In genomic region chr5:71341512-71341911, GRCm38 (mm10) we compare ENCODE assay signal across 28 mouse cellular contexts.
DNase-seq lines count a peak whose midpoint lies in the region; ATAC-seq and TF ChIP-seq lines count a peak whose summit lies in the region.
"Had no signal": no experiment of that assay in that cellular context is flagged by ENCODE, and none has a peak within 500 bp of the region (broad histone marks: within the 10 kb centered on the region; RNA-seq: fewer than 3 reads in every experiment).

No protein-coding gene starts in this region.

- no peak for TF ChIP-seq CTCF in forebrain, postnatal 0 days (IDR thresholded peaks at IDR 0.05; ENCODE audit: low read depth)

- H3K9ac ChIP-seq in hindbrain, embryonic 13.5 days = no peak overlapping the region
- H3K9ac ChIP-seq in midbrain, embryonic 15.5 days = no peak overlapping the region
- no peak overlapping the region for H3K9ac ChIP-seq in midbrain, embryonic 13.5 days (replicated peaks)
- no peak overlapping the region for H3K9ac ChIP-seq in forebrain, postnatal 0 days
- H3K9ac ChIP-seq: heart, embryonic 13.5 days; intestine, embryonic 15.5 days; liver, embryonic 12.5 days; liver, postnatal 0 days; stomach, embryonic 15.5 days had no signal

- 71% methylated on average over 3 of the region's 3 CpGs for WGBS in hindbrain, embryonic 13.5 days
- 89% methylated on average over 3 of the region's 3 CpGs for WGBS in hindbrain, embryonic 10.5 days
- WGBS in midbrain, embryonic 15.5 days = 52% methylated on average over 3 of the region's 3 CpGs
- WGBS in midbrain, embryonic 13.5 days = 70% methylated on average over 3 of the region's 3 CpGs
- WGBS in forebrain, postnatal 0 days = 62% methylated on average over 3 of the region's 3 CpGs
- WGBS in heart, embryonic 10.5 days = 81% methylated on average over 3 of the region's 3 CpGs

- ATAC-seq in hindbrain, embryonic 13.5 days (ENCODE audit: low FRiP score) = peak; percentile 57
- peak; percentile 77 for ATAC-seq in midbrain, embryonic 15.5 days (replicated peaks)
- ATAC-seq in midbrain, embryonic 13.5 days = no peak
- peak; percentile 73; the same call in 1 of the 2 replicates for ATAC-seq in forebrain, postnatal 0 days
- ATAC-seq: CD4-positive, CD25-positive, alpha-beta regulatory T cell, adult 4 months; intestine, embryonic 15.5 days; liver, embryonic 12.5 days; liver, postnatal 0 days had no signal

- no peak for DNase-seq in hindbrain, embryonic 10.5 days (ENCODE audit: low spot score)
- peak; percentile 37 for DNase-seq in forebrain, postnatal 0 days
- no peak for DNase-seq in lung, postnatal 14 days
- no peak for DNase-seq in heart, embryonic 10.5 days (ENCODE audit: low spot score)
- DNase-seq: adrenal gland, postnatal 25 days; cerebellum, adult 2 months; cerebellum, postnatal 14 days; gastrocnemius, postnatal 25 days; heart, adult 11 months; heart, postnatal 10 days; kidney, adult 2 months; kidney, postnatal 36 days; left cerebral cortex, postnatal 4 days; liver, postnatal 0 days; lung, postnatal 4 days; right cerebral cortex, postnatal 14 days; thymus, postnatal 14 days had no signal

- H3K36me3 ChIP-seq in hindbrain, embryonic 13.5 days = no peaks in the 10 kb centered on the region
- no peaks in the 10 kb centered on the region for H3K36me3 ChIP-seq in hindbrain, embryonic 10.5 days
- H3K36me3 ChIP-seq in midbrain, embryonic 15.5 days (replicated peaks) = no peaks in the 10 kb centered on the region
- no peaks in the 10 kb centered on the region for H3K36me3 ChIP-seq in midbrain, embryonic 13.5 days
- no peaks in the 10 kb centered on the region for H3K36me3 ChIP-seq in forebrain, postnatal 0 days (ENCODE audit: insufficient read depth)
- no peaks in the 10 kb centered on the region for H3K36me3 ChIP-seq in heart, embryonic 10.5 days
- H3K36me3 ChIP-seq: heart, embryonic 13.5 days; intestine, embryonic 15.5 days; liver, embryonic 12.5 days; stomach, embryonic 15.5 days had no signal

- no peaks in the 10 kb centered on the region for H3K27me3 ChIP-seq in hindbrain, embryonic 13.5 days
- H3K27me3 ChIP-seq in hindbrain, embryonic 10.5 days (ENCODE audit: insufficient read depth, poor library complexity, severe bottlenecking) = no peaks in the 10 kb centered on the region
- no peaks in the 10 kb centered on the region for H3K27me3 ChIP-seq in midbrain, embryonic 15.5 days (replicated peaks)
- H3K27me3 ChIP-seq in midbrain, embryonic 13.5 days = no peaks in the 10 kb centered on the region
- no peaks in the 10 kb centered on the region for H3K27me3 ChIP-seq in forebrain, postnatal 0 days (ENCODE audit: insufficient read depth, low read length)
- no peaks in the 10 kb centered on the region for H3K27me3 ChIP-seq in heart, embryonic 10.5 days (ENCODE audit: insufficient read depth, poor library complexity, severe bottlenecking)
- H3K27me3 ChIP-seq: heart, embryonic 13.5 days; intestine, embryonic 15.5 days; liver, embryonic 12.5 days; megakaryocyte, embryonic 14.5 days; stomach, embryonic 15.5 days had no signal

- no peak overlapping the region for H3K4me3 ChIP-seq in hindbrain, embryonic 13.5 days
- no peak overlapping the region for H3K4me3 ChIP-seq in hindbrain, embryonic 10.5 days
- H3K4me3 ChIP-seq in midbrain, embryonic 15.5 days = no peak overlapping the region
- H3K4me3 ChIP-seq in midbrain, embryonic 13.5 days (replicated peaks) = no peak overlapping the region
- H3K4me3 ChIP-seq in forebrain, postnatal 0 days (ENCODE audit: low read depth, low read length) = no peak overlapping the region
- H3K4me3 ChIP-seq in heart, embryonic 10.5 days = no peak overlapping the region
- H3K4me3 ChIP-seq: erythroblast, embryonic 14.5 days; heart, embryonic 13.5 days; intestine, embryonic 15.5 days; layer of hippocampus, adult 2 months; liver, embryonic 12.5 days; megakaryocyte, embryonic 14.5 days; stomach, embryonic 15.5 days had no signal

- no peak overlapping the region for H3K4me2 ChIP-seq in hindbrain, embryonic 13.5 days
- no peak overlapping the region for H3K4me2 ChIP-seq in midbrain, embryonic 15.5 days
- H3K4me2 ChIP-seq in midbrain, embryonic 13.5 days (replicated peaks) = no peak overlapping the region
- no peak overlapping the region for H3K4me2 ChIP-seq in forebrain, postnatal 0 days (ENCODE audit: low read depth)
- H3K4me2 ChIP-seq: heart, embryonic 13.5 days; intestine, embryonic 15.5 days; liver, embryonic 12.5 days; stomach, embryonic 15.5 days had no signal

- no peak overlapping the region for H3K27ac ChIP-seq in hindbrain, embryonic 13.5 days
- no peak overlapping the region for H3K27ac ChIP-seq in hindbrain, embryonic 10.5 days
- no peak overlapping the region for H3K27ac ChIP-seq in midbrain, embryonic 15.5 days
- no peak overlapping the region for H3K27ac ChIP-seq in midbrain, embryonic 13.5 days
- H3K27ac ChIP-seq in forebrain, postnatal 0 days (ENCODE audit: low read depth, low read length) = no peak overlapping the region
- no peak overlapping the region for H3K27ac ChIP-seq in heart, embryonic 10.5 days
- H3K27ac ChIP-seq: heart, embryonic 13.5 days; intestine, embryonic 15.5 days; layer of hippocampus, adult 2 months; liver, embryonic 12.5 days; stomach, embryonic 15.5 days had no signal

- H3K9me3 ChIP-seq in hindbrain, embryonic 13.5 days = no peaks in the 10 kb centered on the region
- H3K9me3 ChIP-seq in hindbrain, embryonic 10.5 days = no peaks in the 10 kb centered on the region
- no peaks in the 10 kb centered on the region for H3K9me3 ChIP-seq in midbrain, embryonic 15.5 days
- H3K9me3 ChIP-seq in midbrain, embryonic 13.5 days = no peaks in the 10 kb centered on the region
- H3K9me3 ChIP-seq in forebrain, postnatal 0 days (ENCODE audit: low read length) = no peaks in the 10 kb centered on the region
- no peaks in the 10 kb centered on the region for H3K9me3 ChIP-seq in heart, embryonic 10.5 days
- H3K9me3 ChIP-seq: heart, embryonic 13.5 days; intestine, embryonic 15.5 days; megakaryocyte, embryonic 14.5 days; stomach, embryonic 15.5 days had no signal

- no peaks in the 10 kb centered on the region for H3K4me1 ChIP-seq in hindbrain, embryonic 13.5 days (replicated peaks)
- no peaks in the 10 kb centered on the region for H3K4me1 ChIP-seq in hindbrain, embryonic 10.5 days (replicated peaks)
- H3K4me1 ChIP-seq in midbrain, embryonic 15.5 days = no peaks in the 10 kb centered on the region
- no peaks in the 10 kb centered on the region for H3K4me1 ChIP-seq in midbrain, embryonic 13.5 days (replicated peaks)
- no peaks in the 10 kb centered on the region for H3K4me1 ChIP-seq in forebrain, postnatal 0 days (ENCODE audit: insufficient read depth)
- H3K4me1 ChIP-seq in heart, embryonic 10.5 days = no peaks in the 10 kb centered on the region
- H3K4me1 ChIP-seq: heart, embryonic 13.5 days; intestine, embryonic 15.5 days; liver, embryonic 12.5 days; megakaryocyte, embryonic 14.5 days; stomach, embryonic 15.5 days had no signal
